Mouse (Mus musculus): ENCODE data around the gene Cadps. TPM values are rescaled to one million over a fixed set of nuclear protein-coding genes. Genes with fewer than 3 reads are reported as not detected.

The Cadps gene
- polyA plus RNA-seq, 1 experiment from 2014 or later = 0.51 TPM

DNA sequence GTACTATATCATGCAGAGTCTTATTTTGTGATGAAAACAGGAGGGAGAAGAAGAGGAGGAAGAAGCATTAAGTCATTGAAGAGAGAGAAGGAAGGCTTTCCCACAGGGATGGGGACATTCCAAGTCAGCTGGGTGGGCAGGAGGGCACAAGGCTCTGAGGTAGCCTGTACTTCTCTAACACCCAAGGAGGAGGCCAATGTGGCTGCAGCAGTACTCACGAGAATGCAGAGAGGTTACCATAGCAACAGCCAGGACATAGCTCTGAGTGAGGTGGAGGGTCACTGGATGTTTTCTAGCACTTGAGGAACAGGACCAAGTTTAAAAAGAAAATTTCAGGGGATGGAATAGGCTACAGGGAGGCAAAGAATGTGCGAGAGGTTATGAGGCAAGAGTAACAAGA lies 281.1 kb downstream of the Cadps start:
- no peak overlapping the region for H3K4me2 ChIP-seq
- no peaks in the 10 kb centered on the region for H3K9me3 ChIP-seq (replicated peaks)
- no peak overlapping the region for H3K27ac ChIP-seq
- H3K27me3 ChIP-seq = no peaks in the 10 kb centered on the region
- H3K36me3 ChIP-seq = no peaks in the 10 kb centered on the region
- WGBS = 43% methylated on average over 2 of the region's 2 CpGs
- no peak for ATAC-seq (replicated peaks; ENCODE audit: low FRiP score)
- H3K9ac ChIP-seq = no peak overlapping the region
- no peaks in the 10 kb centered on the region for H3K4me1 ChIP-seq
- H3K4me3 ChIP-seq (replicated peaks) = no peak overlapping the region

DNA sequence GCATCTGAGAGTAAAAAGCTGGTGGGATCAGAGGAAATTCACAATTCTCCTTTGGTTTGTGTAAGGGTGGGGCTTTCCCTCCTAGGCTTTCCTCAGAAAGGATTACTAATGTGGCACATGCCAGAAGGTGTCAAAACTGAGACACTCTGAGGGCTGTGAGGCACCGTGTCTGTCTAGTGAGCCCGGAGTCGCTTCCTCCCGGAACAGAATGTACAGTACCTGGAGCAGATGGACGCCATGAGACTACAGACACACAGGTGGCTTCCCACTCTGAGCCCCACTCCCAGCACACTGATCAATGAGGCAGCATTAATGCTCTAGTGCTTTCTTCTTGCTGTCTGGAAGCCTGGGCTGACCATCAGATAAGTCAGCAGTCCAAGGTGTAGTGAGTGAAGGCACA lies 283.8 kb downstream of the Cadps start:
- no peak overlapping the region for H3K4me2 ChIP-seq
- H3K36me3 ChIP-seq = no peaks in the 10 kb centered on the region
- 78% methylated on average over 5 of the region's 5 CpGs for WGBS

DNA sequence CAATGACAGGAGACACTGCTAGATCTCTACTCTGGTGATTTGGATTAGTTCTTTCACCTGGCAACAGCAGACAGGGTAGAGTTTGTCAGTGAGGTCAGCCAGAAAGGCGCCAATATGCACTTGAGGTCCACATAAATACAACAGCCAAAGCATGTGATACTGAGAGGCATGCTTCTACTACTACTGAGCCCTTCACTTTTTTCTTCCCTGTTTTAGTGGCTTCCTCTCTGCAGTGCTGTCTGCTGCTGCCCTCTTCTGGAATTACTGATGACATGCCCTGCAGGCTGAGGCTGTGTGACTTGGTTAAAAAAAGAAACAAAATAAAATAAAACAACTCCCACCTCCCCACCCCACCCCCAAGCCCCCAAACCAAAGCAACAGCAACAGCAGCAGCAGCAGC lies 291.8 kb downstream of the Cadps start:
- H3K4me1 ChIP-seq = no peaks in the 10 kb centered on the region
- H3K4me3 ChIP-seq (replicated peaks) = no peak overlapping the region
- H3K9ac ChIP-seq = no peak overlapping the region
- no peaks in the 10 kb centered on the region for H3K36me3 ChIP-seq
- ATAC-seq (replicated peaks; ENCODE audit: low FRiP score) = 0 out of 2 replicates have a peak, but pooled peaks have one; percentile 40
- WGBS = 18% methylated on average over 1 of the region's 1 CpGs
- no peak overlapping the region for H3K4me2 ChIP-seq
- no peak overlapping the region for H3K27ac ChIP-seq
- no peaks in the 10 kb centered on the region for H3K9me3 ChIP-seq (replicated peaks)
- H3K27me3 ChIP-seq = no peaks in the 10 kb centered on the region

More for the DNA sequence above, 283.8 kb downstream of the Cadps start:
- no peak for ATAC-seq (replicated peaks; ENCODE audit: low FRiP score)
- Histone ChIP-seq H3K4me3 (replicated peaks) (no peak overlapping the region), H3K27me3 (no peaks in the 10 kb centered on the region), H3K4me1 (no peaks in the 10 kb centered on the region), H3K9me3 (replicated peaks) (no peaks in the 10 kb centered on the region), H3K27ac (no peak overlapping the region), H3K9ac (no peak overlapping the region)

DNA sequence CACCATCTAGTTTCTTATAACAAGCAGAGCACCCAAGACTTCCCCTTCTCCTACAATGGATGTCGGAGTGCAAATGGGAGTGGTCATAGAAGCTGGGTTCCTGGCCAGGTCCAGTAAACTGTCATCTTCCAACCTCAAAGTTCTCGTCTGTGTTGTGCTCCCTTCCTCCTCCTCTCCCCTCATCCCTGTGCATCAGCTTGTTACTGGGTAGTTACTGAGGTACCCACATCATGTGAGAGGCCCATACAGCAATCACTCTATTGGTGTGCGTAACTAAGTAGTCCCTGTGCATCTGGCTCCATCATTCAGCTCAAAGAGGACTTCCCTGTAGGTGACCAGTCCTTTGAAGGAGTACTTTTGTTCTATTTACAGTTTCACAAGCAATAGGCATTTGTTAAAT lies 292.3 kb downstream of the Cadps start:
- Histone ChIP-seq H3K4me3 (replicated peaks) (no peak overlapping the region), H3K9me3 (replicated peaks) (no peaks in the 10 kb centered on the region), H3K9ac (no peak overlapping the region), H3K27ac (no peak overlapping the region), H3K4me1 (no peaks in the 10 kb centered on the region), H3K36me3 (no peaks in the 10 kb centered on the region), H3K27me3 (no peaks in the 10 kb centered on the region), H3K4me2 (no peak overlapping the region)
- WGBS = 51% methylated on average over 3 of the region's 3 CpGs
- no peak for ATAC-seq (replicated peaks; ENCODE audit: low FRiP score)

DNA sequence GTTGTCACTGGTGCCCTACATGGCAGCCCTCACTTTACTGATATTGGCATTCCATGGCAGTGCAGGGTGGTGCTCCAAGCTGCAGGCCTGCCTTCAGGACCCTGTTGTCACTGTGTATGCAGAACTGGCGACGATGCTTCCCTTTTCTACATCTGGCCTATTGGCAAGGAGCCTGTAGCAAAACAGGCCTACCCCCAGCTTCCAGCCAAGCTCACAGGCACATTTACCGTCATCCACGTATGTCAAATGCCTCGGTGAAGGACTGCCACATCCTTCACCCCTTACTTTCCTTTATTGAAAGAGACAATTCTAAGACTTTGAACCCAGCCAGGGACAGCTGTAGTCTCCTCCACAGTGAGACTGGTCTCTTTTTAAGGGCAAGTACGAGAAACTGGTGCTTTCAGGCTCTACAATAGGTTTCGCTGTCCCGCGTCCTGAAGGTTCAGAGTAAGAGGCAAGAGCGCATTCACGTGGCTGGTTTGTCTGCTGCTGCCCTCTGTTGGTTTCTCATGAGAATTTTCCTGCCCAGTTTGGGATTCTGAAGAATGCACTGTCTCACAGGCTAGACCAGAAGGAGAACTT lies 292.8 kb downstream of the Cadps start:
- Histone ChIP-seq H3K4me1 (no peaks in the 10 kb centered on the region), H3K27me3 (no peaks in the 10 kb centered on the region), H3K9ac (no peak overlapping the region), H3K4me3 (replicated peaks) (no peak overlapping the region), H3K27ac (no peak overlapping the region), H3K9me3 (replicated peaks) (no peaks in the 10 kb centered on the region), H3K4me2 (no peak overlapping the region), H3K36me3 (no peaks in the 10 kb centered on the region)
- ATAC-seq (replicated peaks; ENCODE audit: low FRiP score) = peak; percentile 67
- WGBS = 10% methylated on average over 11 of the region's 11 CpGs

DNA sequence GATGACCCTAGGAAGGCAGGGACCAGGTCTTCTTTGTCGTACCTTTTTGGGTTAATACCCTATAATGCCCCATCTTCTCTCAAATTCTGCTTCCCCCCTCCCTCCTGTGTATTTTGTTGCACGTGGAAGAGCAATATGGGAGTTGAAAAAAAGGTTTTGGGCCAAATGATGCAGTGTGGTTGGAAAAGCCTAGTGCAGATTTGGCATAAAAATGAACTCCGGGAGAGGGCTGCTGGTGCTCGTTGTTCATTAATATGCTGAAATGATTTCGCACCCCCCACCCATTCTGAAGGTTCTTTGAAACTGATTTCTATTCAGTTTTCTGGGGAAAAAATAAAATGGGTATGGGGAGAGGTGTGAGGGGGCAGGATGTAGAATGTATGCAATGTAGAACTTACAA lies 295.6 kb downstream of the Cadps start:
- Histone ChIP-seq H3K9me3 (replicated peaks) (no peaks in the 10 kb centered on the region), H3K9ac (no peak overlapping the region), H3K27ac (no peak overlapping the region), H3K27me3 (no peaks in the 10 kb centered on the region), H3K4me3 (replicated peaks) (no peak overlapping the region), H3K4me2 (no peak overlapping the region), H3K4me1 (no peaks in the 10 kb centered on the region), H3K36me3 (no peaks in the 10 kb centered on the region)
- WGBS = 77% methylated on average over 5 of the region's 5 CpGs
- no peak for ATAC-seq (replicated peaks; ENCODE audit: low FRiP score)

DNA sequence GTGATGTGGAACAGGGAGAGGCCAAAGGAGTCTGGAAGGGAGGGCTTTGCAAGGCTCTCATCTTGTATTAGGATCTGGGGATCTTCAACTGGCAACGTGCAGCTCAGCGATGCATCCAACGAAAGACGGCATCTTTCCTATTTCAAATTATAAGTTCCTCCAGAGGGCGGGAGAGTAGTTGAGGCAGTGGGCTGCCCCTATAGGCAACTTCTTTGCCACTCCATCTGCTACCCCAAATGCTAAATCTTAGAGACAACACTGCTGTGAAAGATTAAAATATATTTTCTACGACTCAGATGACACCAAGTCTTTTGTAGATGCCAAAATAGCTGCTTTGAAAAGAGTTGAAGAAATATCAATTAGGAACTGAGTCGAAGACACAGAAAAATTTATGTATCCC lies 315.9 kb downstream of the Cadps start:
- Histone ChIP-seq H3K4me3 (replicated peaks) (no peak overlapping the region), H3K36me3 (no peaks in the 10 kb centered on the region), H3K27ac (no peak overlapping the region), H3K9me3 (replicated peaks) (no peaks in the 10 kb centered on the region), H3K9ac (no peak overlapping the region), H3K4me2 (no peak overlapping the region), H3K27me3 (no peaks in the 10 kb centered on the region), H3K4me1 (no peaks in the 10 kb centered on the region)
- WGBS = 80% methylated on average over 7 of the region's 7 CpGs
- no peak for ATAC-seq (replicated peaks; ENCODE audit: low FRiP score)

DNA sequence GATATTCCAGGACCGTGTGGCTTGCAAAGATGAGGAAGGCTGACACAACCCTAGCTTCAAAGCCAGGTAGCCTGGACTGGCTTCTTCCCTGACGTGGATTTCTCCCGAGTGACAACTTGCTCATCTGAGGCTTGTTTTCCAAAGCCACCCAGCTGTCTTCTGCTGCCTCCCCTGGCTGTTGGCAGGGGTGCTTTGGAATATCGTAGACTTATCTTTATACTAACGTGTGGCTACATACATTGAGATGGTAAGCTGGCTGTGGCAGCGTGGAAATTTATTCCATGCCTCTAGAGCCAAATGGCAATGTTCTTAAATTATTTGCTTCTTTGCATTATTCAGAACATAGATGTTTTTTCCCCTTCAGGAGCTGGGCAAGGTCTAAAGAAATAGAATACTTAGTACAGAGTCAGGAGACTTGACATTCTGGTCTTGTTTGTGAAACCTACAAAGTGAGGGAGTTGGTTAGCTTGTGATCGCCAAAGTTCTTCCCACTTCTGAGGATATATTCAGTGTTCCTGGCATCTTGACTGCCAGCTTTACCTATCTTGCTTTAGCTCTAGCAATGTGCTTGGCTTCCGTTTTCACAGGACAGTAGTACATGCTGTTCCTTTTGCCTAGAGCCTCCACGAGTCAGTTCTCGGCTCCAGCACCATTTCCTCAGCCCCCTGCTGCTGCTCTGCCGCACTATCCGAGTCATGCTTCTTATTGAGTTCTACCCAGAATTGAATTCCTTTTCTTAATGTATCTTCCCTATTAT lies 318.5 kb downstream of the Cadps start:
- no peaks in the 10 kb centered on the region for H3K9me3 ChIP-seq (replicated peaks)

DNA sequence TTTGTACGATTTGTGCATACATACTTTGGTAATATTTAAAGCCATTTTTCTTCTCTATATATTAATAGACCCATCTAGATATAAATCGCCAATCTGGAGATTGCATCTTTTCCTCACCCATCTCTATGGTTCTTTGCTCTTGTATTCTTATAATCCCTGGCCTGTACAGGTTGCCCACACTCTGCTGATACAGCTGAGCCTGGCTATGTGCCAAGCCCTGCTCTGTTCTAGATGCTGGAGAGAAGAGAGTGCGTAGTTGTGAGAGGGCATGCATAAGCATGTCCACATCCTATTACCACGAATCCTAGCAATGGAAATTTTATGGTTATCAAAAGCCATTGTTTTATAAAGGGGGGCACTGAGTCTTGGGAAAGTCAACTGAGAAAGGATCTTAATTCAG lies 360.7 kb downstream of the Cadps start:
- H3K9ac ChIP-seq = no peak overlapping the region
- H3K4me3 ChIP-seq (replicated peaks) = no peak overlapping the region
- H3K9me3 ChIP-seq (replicated peaks) = no peaks in the 10 kb centered on the region
- no peak overlapping the region for H3K27ac ChIP-seq
- no peak for ATAC-seq (replicated peaks; ENCODE audit: low FRiP score)
- 0 out of 2 replicates have a peak, but pooled peaks cover 3% of the 10 kb centered on the region for H3K4me1 ChIP-seq
- WGBS = 80% methylated on average over 4 of the region's 4 CpGs
- H3K27me3 ChIP-seq = no peaks in the 10 kb centered on the region
- H3K36me3 ChIP-seq = no peaks in the 10 kb centered on the region
- H3K4me2 ChIP-seq = no peak overlapping the region

More for the DNA sequence above, 318.5 kb downstream of the Cadps start:
- Histone ChIP-seq H3K27ac (no peak overlapping the region), H3K4me2 (no peak overlapping the region), H3K4me1 (no peaks in the 10 kb centered on the region), H3K27me3 (no peaks in the 10 kb centered on the region), H3K9ac (no peak overlapping the region), H3K36me3 (no peaks in the 10 kb centered on the region), H3K4me3 (replicated peaks) (no peak overlapping the region)
- WGBS = 86% methylated on average over 12 of the region's 12 CpGs
- no peak for ATAC-seq (replicated peaks; ENCODE audit: low FRiP score)

DNA sequence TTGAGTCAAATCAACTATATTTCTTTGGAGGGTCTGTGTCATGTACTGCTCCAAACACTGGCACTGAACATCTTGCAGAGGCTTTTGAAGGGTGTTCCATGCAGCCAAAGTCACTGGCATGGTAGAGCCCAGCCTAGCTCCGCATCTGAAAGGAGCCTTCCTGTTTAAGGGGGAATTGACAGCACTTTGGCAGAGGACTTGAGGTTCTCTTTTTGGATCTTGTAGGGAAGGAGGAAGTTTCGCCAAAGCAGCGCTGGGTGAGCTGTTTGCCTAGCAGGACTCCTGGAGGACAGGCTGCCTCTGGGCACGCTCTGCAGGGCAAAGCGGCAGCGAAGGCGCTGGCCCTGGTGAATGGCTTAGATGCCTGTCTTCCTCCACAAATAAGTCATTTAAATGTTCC lies 363.2 kb downstream of the Cadps start:
- Histone ChIP-seq H3K36me3 (no peaks in the 10 kb centered on the region), H3K27ac (no peak overlapping the region), H3K9me3 (replicated peaks) (no peaks in the 10 kb centered on the region), H3K4me1 (0 out of 2 replicates have a peak, but pooled peaks cover 3% of the 10 kb centered on the region), H3K27me3 (no peaks in the 10 kb centered on the region), H3K9ac (no peak overlapping the region), H3K4me3 (replicated peaks) (no peak overlapping the region), H3K4me2 (no peak overlapping the region)
- ATAC-seq (replicated peaks; ENCODE audit: low FRiP score) = no peak
- 63% methylated on average over 7 of the region's 7 CpGs for WGBS

DNA sequence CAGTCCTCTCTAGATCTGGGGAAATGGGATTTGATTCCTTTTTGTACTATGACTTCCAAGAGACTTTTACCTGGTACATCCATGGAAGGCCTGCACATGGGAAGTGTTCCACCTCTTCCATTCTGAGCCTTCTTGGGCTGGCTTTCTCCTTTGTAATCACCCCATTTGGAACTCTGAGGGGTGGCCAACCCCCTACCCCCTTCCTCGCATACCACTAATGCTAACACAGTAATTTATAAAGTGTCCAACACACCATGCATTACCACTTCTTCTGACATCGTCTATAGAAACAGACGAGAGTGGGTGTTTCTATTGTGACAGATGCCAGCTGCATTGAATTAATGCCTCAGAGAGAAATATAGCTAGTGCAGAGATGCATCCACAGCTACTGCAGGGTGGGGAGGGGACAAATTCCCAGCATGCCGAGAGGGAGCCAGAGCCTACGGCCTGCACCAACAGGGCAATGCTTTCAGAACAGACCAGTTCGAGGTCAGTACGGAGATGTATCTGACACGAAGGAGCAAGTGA lies 367.8 kb downstream of the Cadps start:
- Histone ChIP-seq H3K27ac (no peak overlapping the region), H3K4me3 (replicated peaks) (no peak overlapping the region), H3K36me3 (no peaks in the 10 kb centered on the region), H3K9me3 (replicated peaks) (no peaks in the 10 kb centered on the region), H3K4me1 (0 out of 2 replicates have a peak, but pooled peaks cover 3% of the 10 kb centered on the region), H3K4me2 (no peak overlapping the region), H3K27me3 (no peaks in the 10 kb centered on the region), H3K9ac (no peak overlapping the region)
- 75% methylated on average over 8 of the region's 8 CpGs for WGBS
- no peak for ATAC-seq (replicated peaks; ENCODE audit: low FRiP score)

DNA sequence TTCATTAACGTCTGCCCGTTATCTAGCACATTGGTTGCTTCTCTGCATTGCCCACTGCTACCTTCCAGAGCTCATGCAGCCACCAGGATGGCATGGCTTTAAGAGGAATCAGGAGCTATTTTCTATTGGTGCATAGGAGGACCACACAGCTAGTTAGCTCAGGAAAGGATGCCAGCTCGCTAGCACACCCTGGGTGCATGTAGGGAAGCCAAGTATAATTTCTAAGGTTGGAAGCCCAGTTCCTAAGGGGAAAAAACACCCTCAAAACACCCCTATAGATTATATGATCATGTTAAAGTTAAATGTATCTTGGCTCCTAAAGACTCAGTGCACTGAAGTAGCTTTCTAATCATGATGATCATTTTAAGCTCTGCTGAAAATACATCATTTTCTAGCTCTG lies 372.1 kb downstream of the Cadps start:
- no peak for ATAC-seq (replicated peaks; ENCODE audit: low FRiP score)
- no peaks in the 10 kb centered on the region for H3K9me3 ChIP-seq (replicated peaks)
- 67% methylated on average over 3 of the region's 3 CpGs for WGBS
- H3K4me3 ChIP-seq (replicated peaks) = no peak overlapping the region
- no peak overlapping the region for H3K4me2 ChIP-seq
- H3K4me1 ChIP-seq = no peaks in the 10 kb centered on the region
- H3K27me3 ChIP-seq = no peaks in the 10 kb centered on the region
- H3K9ac ChIP-seq = no peak overlapping the region
- H3K27ac ChIP-seq = no peak overlapping the region
- H3K36me3 ChIP-seq = no peaks in the 10 kb centered on the region

Measured in kidney, embryonic 15.5 days (tissue).